24 mouse cellular contexts compared by ENCODE assay signal in the genomic region with DNA sequence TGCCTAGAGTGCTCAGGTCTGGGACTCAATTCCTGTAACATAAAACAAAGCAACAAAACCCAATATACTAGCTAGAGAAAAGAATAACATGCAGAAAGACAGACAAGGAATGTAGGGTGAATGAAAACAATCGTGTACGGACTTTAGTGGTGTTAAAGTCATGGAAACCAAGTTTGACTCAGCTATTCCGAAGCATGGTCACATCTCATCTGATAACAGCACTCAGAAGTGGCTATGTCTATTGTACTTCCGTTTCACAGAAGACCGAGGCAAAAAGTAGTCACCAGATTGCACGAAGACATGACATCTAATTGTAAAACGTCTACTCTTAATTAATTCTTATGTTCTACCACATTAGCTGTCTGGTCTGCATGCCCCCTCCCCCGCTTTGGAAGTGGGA.
"Had no signal": no experiment of that assay in that cellular context is flagged by ENCODE, and none has a peak within 500 bp of the region (broad histone marks: within the 10 kb centered on the region; RNA-seq: fewer than 3 reads in every experiment).

No protein-coding gene starts in this region.

- H3K9ac ChIP-seq: limb, embryonic 12.5 days; limb, embryonic 15.5 days; liver, embryonic 12.5 days; liver, embryonic 15.5 days; lung, embryonic 15.5 days; midbrain, embryonic 13.5 days; neural tube, embryonic 13.5 days had no signal

- H3K9me3 ChIP-seq: limb, embryonic 12.5 days; limb, embryonic 15.5 days; liver, embryonic 12.5 days; liver, embryonic 15.5 days; lung, embryonic 15.5 days; megakaryocyte, embryonic 14.5 days; midbrain, embryonic 10.5 days; midbrain, embryonic 13.5 days; neural tube, embryonic 13.5 days had no signal

- H3K27ac ChIP-seq: kidney, postnatal 0 days; layer of hippocampus, adult 2 months; left cerebral cortex, adult 2 months; limb, embryonic 12.5 days; limb, embryonic 15.5 days; liver, embryonic 12.5 days; liver, embryonic 15.5 days; lung, embryonic 15.5 days; midbrain, embryonic 10.5 days; midbrain, embryonic 13.5 days; neural tube, embryonic 13.5 days; stomach, postnatal 0 days had no signal

- H3K4me3 ChIP-seq: layer of hippocampus, adult 2 months; left cerebral cortex, adult 2 months; limb, embryonic 12.5 days; limb, embryonic 15.5 days; liver, embryonic 12.5 days; liver, embryonic 15.5 days; lung, embryonic 15.5 days; megakaryocyte, embryonic 14.5 days; midbrain, embryonic 10.5 days; midbrain, embryonic 13.5 days; myocyte; neural tube, embryonic 13.5 days had no signal

- H3K4me2 ChIP-seq: limb, embryonic 12.5 days; limb, embryonic 15.5 days; liver, embryonic 12.5 days; liver, embryonic 15.5 days; lung, embryonic 15.5 days; midbrain, embryonic 13.5 days; neural tube, embryonic 13.5 days had no signal

- DNase-seq: kidney, postnatal 25 days; layer of hippocampus, postnatal 36 days; left cerebral cortex, postnatal 4 days; lung, adult 18-20 months; lung, postnatal 10 days; lung, postnatal 36 days; thymus, adult 2 months; thymus, postnatal 14 days; thymus, postnatal 4 days had no signal

- H3K4me1 ChIP-seq: limb, embryonic 12.5 days; limb, embryonic 15.5 days; liver, embryonic 15.5 days; lung, embryonic 15.5 days; midbrain, embryonic 10.5 days; midbrain, embryonic 13.5 days; neural tube, embryonic 13.5 days had no signal

- H3K27me3 ChIP-seq: limb, embryonic 12.5 days; limb, embryonic 15.5 days; liver, embryonic 12.5 days; liver, embryonic 15.5 days; lung, embryonic 15.5 days; megakaryocyte, embryonic 14.5 days; midbrain, embryonic 13.5 days; neural tube, embryonic 13.5 days had no signal

- ATAC-seq: liver, embryonic 12.5 days; midbrain, embryonic 13.5 days; midbrain, embryonic 16.5 days had no signal

- H3K36me3 ChIP-seq: limb, embryonic 12.5 days; limb, embryonic 15.5 days; liver, embryonic 12.5 days; liver, embryonic 15.5 days; lung, embryonic 15.5 days; midbrain, embryonic 10.5 days; midbrain, embryonic 13.5 days; neural tube, embryonic 13.5 days had no signal
